Mouse (Mus musculus) liver, postnatal 0 days (tissue): ENCODE results near the gene Chic2.

Source experiments
- CTCF ChIP-seq: sonication (generic); IDR thresholded peaks from 2 replicates; pipeline ENCODE4 v1.5.1; 2016; ENCODE audit warnings: antibody characterized with exemption, low read depth
- EP300 ChIP-seq: IDR thresholded peaks from 2 replicates; pipeline ENCODE4 v1.6.1; 2016; ENCODE audit warnings: antibody characterized with exemption, low read depth, mild to moderate bottlenecking

DNA sequence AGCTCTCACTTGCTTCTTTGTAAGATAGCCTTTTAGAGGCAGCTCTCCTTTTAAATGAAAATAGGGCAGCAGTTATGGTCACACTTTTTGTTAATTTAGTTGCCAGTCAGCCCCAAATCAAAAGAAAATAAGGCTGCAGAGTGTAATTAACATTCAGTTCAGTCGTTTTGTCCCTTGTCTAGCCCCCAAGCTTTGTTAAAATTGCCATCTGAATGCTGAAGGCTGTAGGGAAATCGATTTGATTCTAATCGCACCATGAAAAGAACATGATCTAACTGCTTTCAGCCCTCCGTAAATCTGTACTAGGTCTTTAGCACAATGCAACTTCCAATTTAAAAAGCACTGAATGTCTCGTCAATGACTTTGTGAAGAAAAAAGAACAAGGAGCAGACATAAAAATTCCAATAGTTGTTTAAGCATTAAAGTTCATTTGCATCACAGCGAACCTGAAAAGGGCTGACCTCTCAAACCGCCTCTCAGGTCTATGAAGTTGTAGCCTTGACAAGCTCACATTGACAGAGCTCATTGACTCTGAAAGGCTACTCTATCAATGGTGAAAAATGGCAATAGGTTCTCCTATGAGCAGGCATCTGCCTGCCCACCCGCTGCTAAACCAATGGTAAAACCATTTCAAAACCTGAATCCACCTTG, 31.7 kb downstream of the Chic2 start:
- TF ChIP-seq CTCF (no peak), EP300 (no peak)
